Mouse (Mus musculus) right cerebral cortex, adult 18-20 months (tissue): ENCODE data around the gene Crb2.
A peak's percentile ranks its signal among the peaks of the same experiment; 100 is the strongest.

Experiments
- DNase-seq: peaks from one replicate; pipeline ENCODE4 v3.0.0; 2022; ENCODE audit warnings: mixed read lengths

Gene Crb2

GRCm38 (mm10) chr2:37802610-37803212, 26.7 kb downstream of the Crb2 start:
- DNase-seq, result peak; percentile 71

GRCm38 (mm10) chr2:37811682-37812081, 35.6 kb downstream of the Crb2 start:
- no peak for DNase-seq

- no peak for DNase-seq
Observed at GRCm38 (mm10) chr2:37812401-37812800, 36.4 kb downstream of the Crb2 start.

GRCm38 (mm10) chr2:37814820-37815361, 38.8 kb downstream of the Crb2 start:
- no peak for DNase-seq

- DNase-seq, result peak; percentile 71
Observed at GRCm38 (mm10) chr2:37815676-37816075, 39.6 kb downstream of the Crb2 start.

- DNase-seq, result no peak
Observed at GRCm38 (mm10) chr2:37818761-37819525, 42.9 kb downstream of the Crb2 start.

- DNase-seq, result no peak
Observed at GRCm38 (mm10) chr2:37819526-37820152, 43.6 kb downstream of the Crb2 start.

GRCm38 (mm10) chr2:37822122-37822521, 46.1 kb downstream of the Crb2 start:
- no peak for DNase-seq

- DNase-seq, result no peak
Observed at GRCm38 (mm10) chr2:37823826-37824225, 47.8 kb downstream of the Crb2 start.

- no peak for DNase-seq
Observed at GRCm38 (mm10) chr2:37829758-37830275, 53.8 kb downstream of the Crb2 start.

GRCm38 (mm10) chr2:37832253-37832652, 56.2 kb downstream of the Crb2 start:
- no peak for DNase-seq

- no peak for DNase-seq
Observed at GRCm38 (mm10) chr2:37836926-37837325, 60.9 kb downstream of the Crb2 start.

GRCm38 (mm10) chr2:37837542-37837941, 61.5 kb downstream of the Crb2 start:
- no peak for DNase-seq

- DNase-seq, result no peak
Observed at GRCm38 (mm10) chr2:37838202-37838984, 62.3 kb downstream of the Crb2 start.

GRCm38 (mm10) chr2:37839922-37840321, 63.9 kb downstream of the Crb2 start:
- no peak for DNase-seq

GRCm38 (mm10) chr2:37842151-37842569, 66.1 kb downstream of the Crb2 start:
- DNase-seq, result no peak

GRCm38 (mm10) chr2:37842719-37843118, 66.7 kb downstream of the Crb2 start:
- peak; percentile 9 for DNase-seq
